Mouse (Mus musculus) forebrain, embryonic 10.5 days (tissue): ENCODE results near the gene Otx1. TPM values are rescaled to one million over a fixed set of nuclear protein-coding genes. Genes with fewer than 3 reads are reported as not detected.

Experiments used
- DNase-seq: peaks from one replicate; pipeline ENCODE4 v3.0.0-alpha.2; 2017; ENCODE audit warnings: low spot score; ENCODE audit errors: extremely low spot score
- H3K27ac ChIP-seq: fragments of 300-500 bp; sonication (generic); 2 replicates; pipeline ENCODE4 v1.5.1; 2016; ENCODE audit warnings: mild to moderate bottlenecking
- H3K27me3 ChIP-seq: fragments of 300-500 bp; sonication (generic); 2 replicates; pipeline ENCODE4 v1.6.1; 2016; ENCODE audit warnings: mild to moderate bottlenecking; ENCODE audit not compliant: poor library complexity, severe bottlenecking
- H3K36me3 ChIP-seq: fragments of 300-500 bp; sonication (generic); replicated peaks from 2 replicates; pipeline ENCODE4 v1.6.1; 2016; ENCODE audit warnings: mild to moderate bottlenecking, moderate library complexity
- H3K4me1 ChIP-seq: fragments of 300-500 bp; sonication (generic); 2 replicates; pipeline ENCODE4 v1.6.1; 2016
- H3K4me3 ChIP-seq: fragments of 300-500 bp; sonication (generic); 2 replicates; pipeline ENCODE4 v1.5.1; 2016; ENCODE audit warnings: mild to moderate bottlenecking, moderate library complexity
- H3K9me3 ChIP-seq: fragments of 300-500 bp; sonication (generic); 2 replicates; pipeline ENCODE4 v1.6.1; 2016; ENCODE audit warnings: mild to moderate bottlenecking, moderate library complexity
- WGBS: fragments of 180-500 bp; shearing (Covaris S2); methylation state at CpG from one replicate; pipeline ENCODE4 v1.1.7; 2016; 5-methylcytosine and 5-hydroxymethylcytosine counted together
- polyA plus RNA-seq: library from polyadenylated mRNA; unstranded; fragments of >200 nt; fragmentation: Nextera tagmentation; extraction: Ambion mirVana; gene quantifications from 2 replicates; pipeline ENCODE4 v1.2.1, GENCODE M21; 2016

Gene Otx1
- polyA plus RNA-seq, 1 experiment from 2014 or later = 46.1 TPM

- Histone ChIP-seq H3K36me3 (peaks cover 64% of the 10 kb centered on the region), H3K4me3 (peak overlapping the region; percentile 91), H3K9me3 (no peaks in the 10 kb centered on the region), H3K27me3 (peaks cover 99% of the 10 kb centered on the region), H3K4me1 (peaks cover 89% of the 10 kb centered on the region), H3K27ac (peak overlapping the region; percentile 99)
- DNase-seq = peak; percentile 78
- WGBS = 1% methylated on average over 63 of the region's 63 CpGs
These were observed 5.8 kb downstream of the Otx1 start for GRCm38 (mm10) chr11:21996661-21997560.

GRCm38 (mm10) chr11:21996325-21996647 lies 6.4 kb downstream of the Otx1 start:
- 10% methylated on average over 13 of the region's 13 CpGs for WGBS
- Histone ChIP-seq H3K27ac (peak overlapping the region; percentile 99), H3K9me3 (no peaks in the 10 kb centered on the region), H3K36me3 (peaks cover 64% of the 10 kb centered on the region), H3K4me1 (peaks cover 84% of the 10 kb centered on the region), H3K27me3 (peaks cover 99% of the 10 kb centered on the region), H3K4me3 (peak overlapping the region; percentile 91)
- peak; percentile 52 for DNase-seq

- peak overlapping the region; percentile 91 for H3K4me3 ChIP-seq
- H3K9me3 ChIP-seq = no peaks in the 10 kb centered on the region
- peak; percentile 52 for DNase-seq
- H3K27ac ChIP-seq = peak overlapping the region; percentile 99
- WGBS = 9% methylated on average over 27 of the region's 27 CpGs
- peaks cover 79% of the 10 kb centered on the region for H3K4me1 ChIP-seq
- H3K27me3 ChIP-seq = peaks cover 99% of the 10 kb centered on the region
- peaks cover 64% of the 10 kb centered on the region for H3K36me3 ChIP-seq
These were observed 7.0 kb downstream of the Otx1 start for GRCm38 (mm10) chr11:21995534-21996324.

GRCm38 (mm10) chr11:21994377-21995370 lies 8.0 kb downstream of the Otx1 start:
- peak; percentile 65 for DNase-seq
- Histone ChIP-seq H3K36me3 (peaks cover 56% of the 10 kb centered on the region), H3K4me3 (peak overlapping the region; percentile 91), H3K27ac (peak overlapping the region; percentile 99), H3K27me3 (peaks cover 98% of the 10 kb centered on the region), H3K4me1 (peaks cover 72% of the 10 kb centered on the region), H3K9me3 (no peaks in the 10 kb centered on the region)
- 5% methylated on average over 34 of the region's 34 CpGs for WGBS

GRCm38 (mm10) chr11:21993597-21994376 lies 8.9 kb downstream of the Otx1 start:
- H3K36me3 ChIP-seq = peaks cover 47% of the 10 kb centered on the region
- H3K4me1 ChIP-seq = peaks cover 63% of the 10 kb centered on the region
- peak overlapping the region; percentile 91 for H3K4me3 ChIP-seq
- WGBS = 2% methylated on average over 47 of the region's 47 CpGs
- peaks cover 98% of the 10 kb centered on the region for H3K27me3 ChIP-seq
- peaks cover under 1% of the 10 kb centered on the region; the same call in 1 of the 2 replicates for H3K9me3 ChIP-seq
- H3K27ac ChIP-seq = peak overlapping the region; percentile 99
- peak; percentile 66 for DNase-seq

GRCm38 (mm10) chr11:21992761-21993596 lies 9.7 kb downstream of the Otx1 start:
- Histone ChIP-seq H3K27ac (peak overlapping the region; percentile 99), H3K4me3 (peak overlapping the region; percentile 91), H3K4me1 (peaks cover 55% of the 10 kb centered on the region), H3K36me3 (peaks cover 39% of the 10 kb centered on the region), H3K27me3 (peaks cover 96% of the 10 kb centered on the region), H3K9me3 (peaks cover 5% of the 10 kb centered on the region; the same call in 1 of the 2 replicates)
- peak; percentile 73 for DNase-seq
- WGBS = 3% methylated on average over 96 of the region's 96 CpGs

- Histone ChIP-seq H3K27me3 (peaks cover 52% of the 10 kb centered on the region), H3K4me1 (peaks cover 19% of the 10 kb centered on the region), H3K36me3 (no peaks in the 10 kb centered on the region; the same call in 1 of the 2 replicates), H3K9me3 (peaks cover 5% of the 10 kb centered on the region; the same call in 1 of the 2 replicates), H3K4me3 (no peak overlapping the region), H3K27ac (no peak overlapping the region)
- WGBS = 89% methylated on average over 1 of the region's 1 CpGs
- DNase-seq = no peak
These were observed 14.2 kb downstream of the Otx1 start for GRCm38 (mm10) chr11:21988398-21988946.

- Histone ChIP-seq H3K4me3 (no peak overlapping the region), H3K27ac (peak overlapping the region; percentile 11; the same call in 1 of the 2 replicates), H3K4me1 (peaks cover 9% of the 10 kb centered on the region), H3K9me3 (peaks cover 5% of the 10 kb centered on the region; the same call in 1 of the 2 replicates), H3K36me3 (no peaks in the 10 kb centered on the region), H3K27me3 (peaks cover 19% of the 10 kb centered on the region)
- 57% methylated on average over 1 of the region's 1 CpGs for WGBS
- no peak for DNase-seq
These were observed 17.6 kb downstream of the Otx1 start for GRCm38 (mm10) chr11:21985118-21985517.

GRCm38 (mm10) chr11:21974005-21974531 lies 28.6 kb downstream of the Otx1 start:
- Histone ChIP-seq H3K27ac (no peak overlapping the region), H3K4me3 (no peak overlapping the region), H3K9me3 (no peaks in the 10 kb centered on the region), H3K27me3 (no peaks in the 10 kb centered on the region), H3K4me1 (peaks cover 14% of the 10 kb centered on the region), H3K36me3 (no peaks in the 10 kb centered on the region)
- WGBS = 79% methylated on average over 5 of the region's 5 CpGs
- no peak for DNase-seq

- H3K27me3 ChIP-seq = no peaks in the 10 kb centered on the region
- H3K36me3 ChIP-seq = no peaks in the 10 kb centered on the region
- H3K4me3 ChIP-seq = no peak overlapping the region
- H3K27ac ChIP-seq = no peak overlapping the region
- peaks cover 14% of the 10 kb centered on the region for H3K4me1 ChIP-seq
- H3K9me3 ChIP-seq = no peaks in the 10 kb centered on the region
- DNase-seq = no peak
- WGBS = 89% methylated on average over 3 of the region's 3 CpGs
These were observed 29.1 kb downstream of the Otx1 start for GRCm38 (mm10) chr11:21973597-21973996.
